Mouse (Mus musculus) common myeloid progenitor, adult 5-6 weeks (primary cell): ENCODE results near the gene Gm21988. TPM values are rescaled to one million over a fixed set of nuclear protein-coding genes. Genes with fewer than 3 reads are reported as not detected.

Experiments
- ATAC-seq: replicated peaks from 2 replicates; pipeline ENCODE4 v1.8.0; 2016; ENCODE audit warnings: low read depth, mild to moderate bottlenecking, moderate TSS enrichment, inconsistent platforms; ENCODE audit not compliant: poor library complexity, severe bottlenecking
- total RNA-seq: library from RNA; stranded (forward); fragments of 200-1000, 187-1606 nt; gene quantifications from 2 replicates; pipeline ENCODE4 v1.2.3, GENCODE M21; 2017

The Gm21988 gene
- total RNA-seq, 1 experiment from 2014 or later = not detected

DNA sequence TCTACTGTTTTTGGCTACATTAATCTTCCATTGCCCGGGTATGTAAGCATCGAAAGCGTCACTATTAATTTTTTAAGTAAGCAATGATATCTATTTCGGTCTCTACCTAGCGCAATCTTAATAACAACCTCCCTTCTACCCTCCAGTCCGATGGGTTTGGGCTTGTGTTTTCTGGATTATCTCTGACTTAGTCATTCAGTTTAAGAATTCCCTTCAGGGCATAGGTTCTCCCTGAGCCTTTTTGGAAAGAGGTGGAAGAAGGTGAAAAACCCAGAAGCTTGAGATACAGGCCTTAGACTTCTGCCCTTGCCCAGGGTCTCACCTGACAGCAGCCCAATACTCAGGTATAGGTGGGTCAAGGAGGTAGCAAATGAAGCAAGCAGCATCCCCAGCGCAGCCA, 19.8 kb downstream of the Gm21988 start:
- no peak for ATAC-seq

DNA sequence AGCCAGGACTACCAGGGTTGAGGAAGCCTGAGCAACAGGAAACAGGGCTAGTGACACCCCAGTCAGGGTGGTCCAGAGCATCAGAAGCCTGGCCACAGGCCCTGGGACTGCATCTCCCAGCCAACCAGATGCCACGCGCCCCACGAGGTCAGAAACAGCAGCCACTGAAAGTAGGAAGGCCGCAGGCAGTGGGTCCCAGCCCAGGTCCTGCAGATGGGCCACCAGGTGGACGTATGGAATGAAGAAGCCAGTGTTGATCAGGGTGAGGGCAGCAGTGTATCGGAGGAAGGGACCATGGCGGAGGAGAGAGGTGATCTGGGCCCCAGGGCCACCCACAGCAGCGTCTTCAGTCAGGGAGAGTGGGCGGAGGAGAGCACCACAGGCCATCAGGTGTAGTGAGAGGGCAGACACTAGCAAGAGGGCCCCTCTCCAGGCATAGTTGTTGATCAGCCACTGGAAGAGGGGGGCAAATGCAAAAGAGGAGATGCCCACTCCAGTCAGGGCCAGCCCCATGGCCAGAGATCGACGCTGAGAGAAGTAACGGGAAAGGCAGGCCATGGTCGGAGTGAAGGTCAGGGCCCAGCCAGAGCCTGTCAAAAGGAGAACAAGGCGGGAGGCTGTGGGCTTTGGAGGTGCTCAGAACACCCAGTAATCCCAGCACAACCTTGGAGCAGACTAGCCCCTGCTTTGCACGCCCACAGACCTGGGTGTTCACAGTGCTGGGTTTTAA, 20.7 kb downstream of the Gm21988 start:
- no peak for ATAC-seq

DNA sequence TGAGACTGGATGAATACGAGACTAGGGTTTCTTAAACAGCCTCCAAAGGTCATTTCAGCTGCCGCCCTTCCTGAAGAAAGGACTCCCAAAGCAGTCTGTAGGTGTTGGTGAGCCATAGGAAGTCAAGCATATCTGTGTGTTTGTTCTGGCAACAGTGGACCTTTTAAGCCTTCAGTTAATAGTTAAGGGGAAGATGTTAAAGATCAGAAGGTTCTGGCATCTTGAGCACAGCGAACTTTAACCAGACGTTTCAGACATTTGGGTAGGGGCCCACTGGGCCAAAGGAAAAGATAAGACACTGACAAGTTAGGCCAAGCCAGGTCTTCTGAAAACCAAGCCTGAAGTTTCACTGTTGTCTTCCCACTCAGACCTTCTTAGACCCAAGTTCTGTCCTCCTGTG, 21.6 kb downstream of the Gm21988 start:
- no peak for ATAC-seq

DNA sequence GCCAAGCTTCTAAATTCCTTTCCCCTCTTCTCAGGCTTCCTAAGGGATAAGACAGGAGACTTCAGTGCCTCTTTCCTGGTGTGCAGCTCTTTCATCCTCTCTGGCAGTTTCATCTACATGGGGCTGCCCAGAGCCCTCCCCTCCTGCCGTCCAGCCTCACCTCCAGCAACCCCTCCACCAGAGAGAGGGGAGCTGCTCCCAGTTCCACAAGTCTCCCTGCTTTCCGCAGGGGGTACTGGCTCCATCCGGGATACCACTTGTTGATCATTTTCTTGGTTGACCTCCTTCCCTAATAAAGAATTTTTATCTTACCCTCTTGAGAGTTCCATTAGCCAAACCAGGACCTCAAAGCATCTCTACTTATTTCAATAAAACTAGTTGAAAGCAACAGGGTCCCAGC, 23.5 kb downstream of the Gm21988 start:
- ATAC-seq = no peak

DNA sequence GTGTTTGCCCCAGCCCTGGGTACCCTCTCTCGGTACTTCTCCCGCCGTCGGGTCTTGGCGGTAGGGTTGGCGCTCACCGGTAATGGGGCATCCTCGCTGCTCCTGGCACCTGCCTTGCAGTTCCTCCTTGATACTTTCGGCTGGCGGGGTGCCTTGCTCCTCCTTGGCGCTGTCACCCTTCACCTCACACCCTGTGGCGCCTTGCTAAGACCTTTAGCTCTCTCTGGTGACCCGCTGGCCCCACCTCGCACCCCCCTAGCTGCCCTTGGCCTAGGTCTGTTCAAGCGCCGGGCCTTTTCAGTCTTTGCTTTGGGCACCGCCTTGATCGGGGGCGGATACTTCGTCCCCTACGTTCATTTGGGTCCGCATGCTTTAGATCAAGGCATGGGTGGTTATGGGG, 24.3 kb downstream of the Gm21988 start:
- ATAC-seq = no peak

DNA sequence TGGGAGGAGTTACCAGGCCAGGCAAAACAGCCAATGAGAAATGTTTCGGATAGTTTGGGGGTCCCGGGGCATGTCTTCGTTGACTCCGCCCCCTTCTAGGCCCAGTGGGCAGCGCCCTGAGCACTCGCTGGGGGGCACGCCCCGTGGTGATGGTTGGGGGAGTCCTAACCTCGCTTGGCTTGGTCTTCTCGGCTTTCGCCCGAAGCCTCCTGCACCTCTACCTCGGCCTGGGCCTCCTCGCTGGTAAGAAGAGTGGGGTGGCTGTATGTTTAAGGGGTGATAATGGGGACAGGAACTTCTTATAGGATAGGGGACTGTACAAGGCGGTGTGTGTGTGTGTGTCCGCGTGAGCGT, 24.8 kb downstream of the Gm21988 start:
- ATAC-seq = 0 out of 2 replicates have a peak, but pooled peaks have one; percentile 6

DNA sequence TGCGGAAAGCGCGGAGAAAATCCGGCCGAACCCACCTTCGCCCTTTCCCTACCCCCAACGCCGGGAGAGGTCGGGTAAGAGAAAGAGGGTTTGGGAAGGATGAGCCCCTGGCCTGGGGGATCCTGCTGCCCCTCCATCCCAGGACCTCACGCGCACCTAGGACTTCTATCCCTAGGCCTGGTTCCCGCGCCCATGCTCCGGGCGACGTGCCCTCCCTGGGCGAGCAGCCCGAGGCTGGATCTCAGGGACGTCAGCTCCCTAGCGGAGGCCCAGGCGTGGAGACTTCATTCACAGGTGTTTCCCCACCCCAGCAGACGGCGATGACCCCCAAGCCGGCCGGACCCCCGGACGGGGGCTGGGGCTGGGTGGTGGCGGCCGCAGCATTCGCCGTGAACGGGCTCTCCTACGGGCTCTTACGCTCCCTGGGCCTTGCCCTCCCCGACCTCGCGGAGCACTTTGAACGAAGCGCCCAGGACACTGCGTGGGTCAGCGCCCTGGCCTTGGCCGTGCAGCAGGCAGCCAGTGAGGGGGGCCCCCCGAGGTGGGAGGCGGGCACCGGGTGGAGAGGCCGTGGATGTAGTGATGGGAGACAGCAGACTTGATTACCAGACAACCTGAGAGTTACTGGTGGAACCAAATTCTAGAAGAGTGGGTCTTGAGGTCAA, 25.3 kb downstream of the Gm21988 start:
- ATAC-seq = 0 out of 2 replicates have a peak, but pooled peaks have one; percentile 4

DNA sequence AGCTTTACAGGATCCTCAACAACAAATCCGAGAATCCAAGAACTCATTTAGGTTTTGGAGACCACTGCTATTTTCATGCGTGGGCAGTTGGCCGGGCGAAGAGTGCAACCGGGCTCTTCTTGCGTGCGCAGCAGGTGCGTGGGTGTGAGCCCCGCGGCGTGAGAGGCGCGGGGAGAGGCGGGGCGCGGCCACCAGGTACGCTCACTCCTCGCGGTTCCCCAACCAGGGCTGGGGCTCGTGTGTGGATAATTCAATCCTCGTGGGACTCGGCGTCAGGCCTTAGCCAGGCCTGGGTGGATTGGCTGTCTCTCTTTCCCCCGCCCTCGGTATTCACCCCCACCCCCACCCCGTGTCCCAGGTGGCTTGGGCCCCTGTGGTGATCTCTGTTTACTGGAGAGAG, 25.9 kb downstream of the Gm21988 start:
- ATAC-seq = no peak

DNA sequence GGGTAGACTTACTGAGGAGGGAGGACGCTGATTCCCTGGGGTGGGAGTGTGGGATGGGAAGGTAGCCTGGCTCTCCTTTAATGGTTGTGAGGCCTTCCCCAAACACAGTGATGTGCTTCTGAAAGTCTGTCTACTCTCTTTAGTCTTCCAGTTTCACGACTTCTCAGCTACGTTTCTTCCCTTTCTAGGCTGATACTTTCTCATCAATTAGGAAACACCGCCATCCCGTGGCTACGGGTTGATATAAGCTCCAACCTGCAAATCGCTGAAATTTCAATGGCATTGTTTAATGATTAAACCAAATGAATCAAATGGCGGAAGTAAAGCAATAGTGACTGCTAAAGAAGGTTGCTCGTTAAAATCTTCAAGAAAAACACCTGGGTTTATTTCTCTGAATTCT, 26.7 kb downstream of the Gm21988 start:
- ATAC-seq = peak; percentile 76

DNA sequence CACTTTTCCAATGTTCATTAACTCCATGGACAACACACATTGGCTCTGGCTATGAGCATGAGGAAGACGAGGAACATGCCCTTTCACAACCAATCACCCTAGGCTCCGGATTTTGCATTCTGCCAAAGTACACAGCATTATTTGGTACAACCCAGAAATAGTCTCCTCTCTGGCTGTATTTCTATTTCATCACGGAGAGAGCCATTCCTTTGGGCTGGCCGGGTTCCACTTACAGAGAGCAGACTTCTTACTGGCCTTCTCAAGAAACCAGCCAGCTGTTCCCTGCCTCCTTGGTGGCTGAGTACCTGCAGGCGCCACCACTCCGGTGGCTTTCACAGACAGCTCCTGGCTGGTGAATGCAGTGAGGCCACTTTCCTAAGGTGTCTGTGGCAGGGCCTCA, 27.2 kb downstream of the Gm21988 start, which contains the start of gene Slc16a11:
Slc16a11 (plus strand) TSS at position 330 of the 400 bp plus-strand sequence.
- no peak for ATAC-seq

DNA sequence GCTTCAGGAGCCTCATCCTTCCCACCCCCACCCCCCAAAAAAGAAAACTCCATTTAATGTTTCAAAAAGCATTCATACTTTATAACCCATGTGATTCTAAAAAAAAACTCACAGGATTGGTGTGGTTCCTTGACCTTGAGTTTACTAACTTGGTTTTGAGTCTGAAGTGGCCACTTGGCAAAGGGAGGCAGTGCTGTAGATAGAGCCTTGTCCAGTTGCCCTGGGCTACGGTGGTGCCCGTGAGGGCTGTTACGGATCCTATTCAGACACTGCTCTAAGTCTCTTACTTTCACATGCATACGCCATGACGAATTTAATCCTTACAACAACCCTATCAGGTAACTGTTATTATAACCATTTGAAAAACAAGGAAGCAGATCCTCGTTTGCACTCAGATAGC, 27.7 kb downstream of the Gm21988 start:
- ATAC-seq = no peak

DNA sequence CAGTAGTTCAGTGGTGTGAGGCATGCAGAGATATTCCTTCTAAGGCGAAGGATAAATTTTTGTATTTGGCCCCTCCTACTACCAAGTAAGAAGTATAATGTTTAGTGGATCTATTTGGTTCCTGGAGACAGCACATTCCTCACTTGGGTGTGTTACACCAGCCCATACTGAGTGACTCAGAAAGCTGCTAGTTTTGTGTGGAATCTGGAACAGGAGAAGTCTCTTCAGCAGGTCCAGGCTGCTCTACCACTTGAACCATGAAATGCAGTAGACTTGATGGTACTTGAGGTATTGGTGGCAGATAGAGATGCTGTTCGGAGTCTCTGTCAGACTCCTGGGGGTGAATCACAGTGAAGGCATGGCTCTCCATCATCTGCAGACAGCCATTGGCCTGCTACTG, 28.9 kb downstream of the Gm21988 start:
- ATAC-seq = no peak

DNA sequence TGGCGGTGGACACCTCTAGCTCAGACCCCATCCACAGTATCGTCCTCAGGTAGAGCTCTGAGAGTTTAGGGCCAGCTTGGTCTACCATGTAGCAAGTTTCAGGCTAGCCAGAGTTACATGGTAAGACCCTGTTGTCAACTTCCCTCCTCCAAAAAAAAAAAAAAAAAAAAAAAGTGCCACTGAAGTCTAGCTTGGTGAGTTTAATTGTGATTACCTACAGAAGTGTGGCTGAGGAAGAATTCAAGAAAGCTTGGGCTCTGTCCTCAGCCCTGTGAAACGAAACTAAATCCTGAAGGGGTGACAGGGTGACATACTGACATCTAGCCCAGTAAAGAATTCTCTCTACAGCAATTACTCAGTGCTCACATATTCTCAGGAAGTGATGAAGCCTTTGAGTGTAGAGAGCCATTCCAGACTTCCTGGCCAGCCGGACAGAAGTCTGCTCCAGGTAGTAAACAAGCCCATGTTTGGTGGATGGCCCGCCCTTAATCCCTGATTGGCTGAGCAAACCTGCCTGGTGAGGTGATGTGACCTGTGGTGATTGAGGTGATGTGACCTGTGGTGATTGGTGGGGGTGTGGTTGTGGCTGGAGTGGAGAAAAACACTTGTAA, 30.7 kb downstream of the Gm21988 start:
- ATAC-seq = no peak

DNA sequence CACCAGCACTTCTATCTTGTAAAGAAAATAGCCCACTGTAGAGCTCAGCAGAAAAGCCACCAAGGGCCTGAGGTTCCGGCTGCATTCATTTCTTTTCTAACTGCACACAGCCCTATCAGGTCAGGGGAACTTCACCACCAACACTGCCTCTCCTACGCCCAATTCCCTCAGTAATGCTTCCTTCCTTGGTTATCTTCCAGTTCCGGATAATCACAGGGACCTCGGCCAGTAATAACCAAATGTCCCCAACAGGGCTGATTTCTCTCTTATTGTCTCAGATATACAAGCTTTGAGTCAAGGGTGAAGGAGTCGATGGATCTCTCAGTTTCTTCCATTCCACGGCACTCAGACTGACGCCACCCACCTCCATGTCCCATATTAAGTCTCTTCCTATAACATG, 32.3 kb downstream of the Gm21988 start:
- ATAC-seq = no peak

DNA sequence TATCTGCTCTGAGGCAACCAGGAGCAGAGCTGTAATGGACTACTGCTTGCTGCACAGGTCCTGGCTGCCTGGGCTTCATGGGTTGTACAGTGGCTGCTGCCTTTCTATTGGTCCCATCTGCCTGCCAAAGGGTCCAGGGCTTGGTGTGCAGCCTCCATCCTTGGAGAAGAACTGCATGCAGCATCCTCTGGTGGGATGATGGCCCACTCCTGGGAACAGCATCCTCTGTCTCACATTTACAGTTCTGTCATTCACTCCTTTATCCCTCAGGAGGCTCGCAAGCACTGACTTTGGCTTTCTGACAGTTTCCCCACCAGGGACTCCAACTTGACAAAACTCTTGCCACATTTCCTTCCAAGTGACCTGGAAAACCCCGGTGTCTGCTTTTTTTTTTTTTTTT, 32.8 kb downstream of the Gm21988 start:
- ATAC-seq = no peak

DNA sequence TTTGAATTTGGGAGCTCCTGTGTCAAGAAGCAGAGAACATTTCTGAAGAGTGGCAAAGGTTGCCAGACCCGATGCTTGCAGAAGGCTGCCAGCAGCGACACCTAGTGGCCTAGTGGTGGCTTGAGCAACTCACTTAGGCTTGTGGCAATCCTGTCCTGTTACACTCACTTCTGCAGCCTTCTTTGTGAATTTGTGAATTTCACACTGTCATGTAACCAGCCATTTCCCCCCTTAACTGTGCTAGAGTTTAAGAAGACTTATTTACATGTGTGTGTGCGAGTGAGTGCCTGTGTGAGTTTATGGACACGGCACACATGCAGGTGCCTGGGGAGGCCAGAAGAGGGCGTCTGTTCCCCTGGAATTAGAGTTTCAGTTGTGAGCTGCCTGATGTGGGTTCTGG, 37.9 kb downstream of the Gm21988 start:
- peak; percentile 76 for ATAC-seq

DNA sequence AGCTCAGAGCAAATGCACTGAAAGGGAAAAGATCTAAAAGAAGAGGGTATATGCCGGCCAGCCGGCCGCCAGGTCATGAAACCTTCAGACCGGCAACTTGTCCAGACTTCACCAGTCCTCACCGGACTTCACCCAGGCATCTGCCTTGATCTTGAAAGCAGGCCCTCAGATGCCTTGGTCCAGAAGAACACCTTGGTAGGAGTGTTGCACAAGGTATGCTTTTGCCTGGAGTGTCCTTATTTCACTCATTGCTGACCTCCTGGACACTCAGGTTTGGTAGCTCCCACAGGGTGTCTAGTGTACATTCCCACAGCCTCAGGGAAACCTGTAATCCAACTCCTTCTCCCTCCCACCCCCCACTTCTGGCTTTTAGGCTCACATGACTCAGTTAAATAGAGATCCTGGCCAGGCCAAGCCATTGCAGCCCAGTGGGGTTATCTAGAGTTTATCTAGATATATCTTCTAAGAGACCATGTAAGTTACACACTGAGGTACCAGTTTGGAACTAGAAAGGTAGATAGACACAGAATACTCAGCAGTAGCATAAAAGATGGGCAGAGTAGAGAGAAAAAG, 39.5 kb downstream of the Gm21988 start:
- ATAC-seq = no peak

DNA sequence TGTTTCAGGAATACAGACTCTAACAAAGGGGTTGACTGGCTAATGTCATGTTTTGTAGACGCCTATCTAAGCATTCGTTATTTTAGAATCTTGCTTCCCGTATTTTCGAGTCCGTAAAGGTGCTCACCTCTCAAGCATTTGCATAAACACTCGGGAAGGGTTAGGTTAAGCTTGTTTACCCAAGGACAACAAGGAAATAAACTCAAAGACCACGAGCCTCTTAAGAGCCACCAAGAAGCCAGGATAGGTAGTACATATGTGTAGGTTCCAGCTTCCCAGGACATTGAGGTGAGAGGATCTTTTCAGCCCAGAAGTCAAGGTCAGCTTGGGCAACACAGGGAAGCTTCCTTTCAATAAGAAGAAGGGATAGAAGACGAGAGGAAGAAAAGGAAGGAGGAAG, 40.5 kb downstream of the Gm21988 start:
- no peak for ATAC-seq

DNA sequence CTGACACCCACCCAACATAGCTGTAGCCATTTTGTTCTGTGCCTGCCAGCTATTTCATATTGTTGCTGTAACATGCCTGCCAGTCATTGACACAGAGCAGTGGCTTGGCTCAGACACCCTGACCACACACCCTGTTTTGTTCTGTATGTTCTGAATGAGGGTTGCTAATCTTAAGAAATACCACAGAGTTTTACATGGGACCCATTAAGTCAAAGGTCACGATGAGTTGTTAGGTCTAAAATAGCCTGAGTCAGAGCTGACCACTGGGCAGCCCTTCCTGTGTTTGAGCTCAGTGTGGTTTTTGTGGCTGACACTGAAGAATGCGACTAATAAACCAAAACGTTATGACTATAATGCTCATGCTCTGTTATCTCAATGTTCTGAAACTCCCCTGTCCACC, 41.3 kb downstream of the Gm21988 start:
- peak; percentile 34 for ATAC-seq

DNA sequence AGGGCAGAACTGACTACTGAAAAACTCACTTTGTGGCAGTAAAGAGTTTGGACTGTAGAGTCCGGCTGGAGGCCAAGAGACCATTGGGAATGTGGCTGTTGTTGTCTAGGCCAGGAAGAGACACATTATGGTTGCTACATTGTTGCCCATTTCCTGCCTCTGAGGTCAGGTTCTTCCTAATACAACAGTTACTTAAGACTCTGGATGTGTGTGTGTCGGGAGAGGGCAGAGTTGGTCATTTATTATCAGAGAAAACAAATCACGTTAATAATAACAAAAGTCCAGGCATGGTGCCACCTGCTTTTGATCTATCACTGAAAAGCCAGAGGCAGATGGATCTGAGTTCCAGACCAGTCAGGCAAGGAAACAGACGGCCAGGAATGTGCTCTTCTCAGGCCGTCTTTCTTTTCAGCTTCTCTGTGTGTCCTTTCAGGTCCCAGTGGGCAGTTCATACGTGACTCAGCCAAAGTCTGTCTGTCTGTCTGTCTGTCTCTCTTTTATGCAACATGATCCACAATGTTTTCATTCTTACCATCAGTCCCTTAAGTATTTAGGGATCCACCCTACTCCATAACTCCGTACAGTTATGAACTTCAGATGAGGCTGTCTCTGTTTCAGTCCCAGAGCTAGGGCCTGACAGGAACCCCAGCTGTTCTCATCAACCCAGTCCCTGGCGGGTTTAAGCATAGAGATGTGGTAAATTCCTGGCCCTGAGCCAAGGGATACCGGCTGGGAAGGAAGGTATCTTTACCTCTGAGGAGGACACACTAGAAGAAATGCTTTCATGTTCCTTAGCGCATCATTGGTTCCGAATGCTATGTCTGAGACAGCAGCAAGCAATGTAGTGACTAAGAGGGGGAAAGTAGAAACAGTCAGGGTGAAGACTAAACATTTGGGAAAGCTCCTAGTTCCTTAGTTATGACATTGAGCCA, 46.0 kb downstream of the Gm21988 start:
- ATAC-seq = no peak
